Comparison of ENCODE assay signal across 17 mouse cellular contexts in genomic region chr12:12351816-12352552, GRCm38 (mm10).
DNase-seq lines count a peak whose midpoint lies in the region; ATAC-seq and TF ChIP-seq lines count a peak whose summit lies in the region.
"Had no signal": no experiment of that assay in that cellular context is flagged by ENCODE, and none has a peak within 500 bp of the region (broad histone marks: within the 10 kb centered on the region; RNA-seq: fewer than 3 reads in every experiment).

No protein-coding gene starts in this region.

- H3K27ac ChIP-seq in heart, embryonic 12.5 days (ENCODE audit: poor library complexity, severe bottlenecking), result peak overlapping the region; percentile 6; the same call in 1 of the 2 replicates
- no peak overlapping the region for H3K27ac ChIP-seq in lung, embryonic 14.5 days (ENCODE audit: low read depth)
- peak overlapping the region; percentile 55; the same call in 1 of the 2 replicates for H3K27ac ChIP-seq in neural tube, embryonic 14.5 days (ENCODE audit: low read depth, low read length)
- H3K27ac ChIP-seq: embryonic facial prominence, embryonic 15.5 days; forebrain, embryonic 12.5 days; midbrain, embryonic 13.5 days had no signal

- TF ChIP-seq CTCF in lung, embryonic 14.5 days (IDR thresholded peaks at IDR 0.05; ENCODE audit: low read depth), result no peak

- no peak overlapping the region for H3K9ac ChIP-seq in heart, embryonic 12.5 days
- no peak overlapping the region for H3K9ac ChIP-seq in lung, embryonic 14.5 days
- no peak overlapping the region for H3K9ac ChIP-seq in neural tube, embryonic 14.5 days (replicated peaks; ENCODE audit: low read depth, low read length)
- H3K9ac ChIP-seq: embryonic facial prominence, embryonic 15.5 days; forebrain, embryonic 12.5 days; midbrain, embryonic 13.5 days had no signal

- no peak overlapping the region for H3K4me3 ChIP-seq in heart, embryonic 12.5 days
- H3K4me3 ChIP-seq in lung, embryonic 14.5 days (ENCODE audit: low read depth, low read length), result no peak overlapping the region
- H3K4me3 ChIP-seq in neural tube, embryonic 14.5 days (ENCODE audit: low read depth, low read length), result no peak overlapping the region
- H3K4me3 ChIP-seq: embryonic facial prominence, embryonic 15.5 days; forebrain, embryonic 12.5 days; midbrain, embryonic 13.5 days had no signal

- H3K27me3 ChIP-seq in heart, embryonic 12.5 days (replicated peaks), result no peaks in the 10 kb centered on the region
- H3K27me3 ChIP-seq in lung, embryonic 14.5 days (ENCODE audit: insufficient read depth, low read length), result no peaks in the 10 kb centered on the region
- no peaks in the 10 kb centered on the region for H3K27me3 ChIP-seq in neural tube, embryonic 14.5 days (ENCODE audit: control insufficient read depth, insufficient read depth, low read length)
- H3K27me3 ChIP-seq: embryonic facial prominence, embryonic 15.5 days; forebrain, embryonic 12.5 days; midbrain, embryonic 13.5 days had no signal

- H3K4me2 ChIP-seq in heart, embryonic 12.5 days, result no peak overlapping the region
- H3K4me2 ChIP-seq in lung, embryonic 14.5 days, result no peak overlapping the region
- H3K4me2 ChIP-seq in neural tube, embryonic 14.5 days (ENCODE audit: low read depth, low read length), result no peak overlapping the region
- H3K4me2 ChIP-seq: embryonic facial prominence, embryonic 15.5 days; forebrain, embryonic 12.5 days; midbrain, embryonic 13.5 days had no signal

- H3K4me1 ChIP-seq in heart, embryonic 12.5 days (replicated peaks), result peaks cover 41% of the 10 kb centered on the region
- peaks cover 11% of the 10 kb centered on the region; the same call in 1 of the 2 replicates for H3K4me1 ChIP-seq in lung, embryonic 14.5 days (ENCODE audit: insufficient read depth)
- no peaks in the 10 kb centered on the region; the same call in 1 of the 2 replicates for H3K4me1 ChIP-seq in neural tube, embryonic 14.5 days (ENCODE audit: control insufficient read depth, insufficient read depth, low read length)
- H3K4me1 ChIP-seq: embryonic facial prominence, embryonic 15.5 days; forebrain, embryonic 12.5 days had no signal

- no peak for DNase-seq in heart, adult 9 months (ENCODE audit: low spot score in 2 of 2)
- DNase-seq in lung, embryonic 14.5 days, result peak; percentile 15
- DNase-seq in lung, postnatal 25 days (ENCODE audit: low spot score), result no peak
- DNase-seq: adrenal gland, postnatal 25 days; B cell, adult 2 months; cerebellum, adult 2 months; heart, postnatal 36 days; lung, postnatal 4 days; right cerebral cortex, postnatal 14 days; thymus, postnatal 36 days had no signal

- H3K36me3 ChIP-seq in heart, embryonic 12.5 days, result 0 out of 2 replicates have a peak, but pooled peaks cover 3% of the 10 kb centered on the region
- no peaks in the 10 kb centered on the region for H3K36me3 ChIP-seq in lung, embryonic 14.5 days (ENCODE audit: insufficient read depth)
- H3K36me3 ChIP-seq in neural tube, embryonic 14.5 days (ENCODE audit: control insufficient read depth, insufficient read depth, low read length), result no peaks in the 10 kb centered on the region
- H3K36me3 ChIP-seq: embryonic facial prominence, embryonic 15.5 days; forebrain, embryonic 12.5 days; midbrain, embryonic 13.5 days had no signal

- H3K9me3 ChIP-seq in heart, embryonic 12.5 days (replicated peaks), result no peaks in the 10 kb centered on the region
- H3K9me3 ChIP-seq in lung, embryonic 14.5 days (ENCODE audit: low read depth, low read length), result no peaks in the 10 kb centered on the region
- no peaks in the 10 kb centered on the region for H3K9me3 ChIP-seq in neural tube, embryonic 14.5 days (ENCODE audit: control insufficient read depth, low read length)
- H3K9me3 ChIP-seq: embryonic facial prominence, embryonic 15.5 days; forebrain, embryonic 12.5 days; midbrain, embryonic 13.5 days had no signal

- no peak for ATAC-seq in heart, embryonic 12.5 days (ENCODE audit: insufficient number of reproducible peaks, low FRiP score)
- ATAC-seq in lung, embryonic 14.5 days (ENCODE audit: insufficient read depth), result peak; percentile 13; the same call in 1 of the 2 replicates
- peak; percentile 55 for ATAC-seq in common myeloid progenitor, adult 5-6 weeks (replicated peaks; ENCODE audit: low read depth, poor library complexity, severe bottlenecking)
- ATAC-seq in neural tube, embryonic 14.5 days (ENCODE audit: low read depth), result peak; percentile 57; the same call in 1 of the 2 replicates
- ATAC-seq in erythroid progenitor cell, adult 5-6 weeks (replicated peaks; ENCODE audit: low FRiP score, poor library complexity, severe bottlenecking), result no peak
- ATAC-seq: midbrain, embryonic 13.5 days had no signal

- WGBS in heart, embryonic 12.5 days, result 46% methylated on average over 11 of the region's 11 CpGs
- WGBS in lung, embryonic 14.5 days, result 55% methylated on average over 11 of the region's 11 CpGs
- 24% methylated on average over 11 of the region's 11 CpGs for WGBS in neural tube, embryonic 14.5 days

Comparison
In these comparisons a context has a peak if more than half of its experiments do, and no peak if none do; other contexts are left out.
1. ATAC-seq: peak in lung, embryonic 14.5 days (single experiment), common myeloid progenitor, adult 5-6 weeks (single experiment) and neural tube, embryonic 14.5 days (single experiment); none in heart, embryonic 12.5 days (single experiment) and erythroid progenitor cell, adult 5-6 weeks (single experiment).